Mouse (Mus musculus) forebrain, postnatal 0 days (tissue): ENCODE measurements around the gene Olfr1084. TPM values are rescaled to one million over a fixed set of nuclear protein-coding genes. Genes with fewer than 3 reads are reported as not detected.
"Not testable (repeated sequence)": the region's sequence is repeated elsewhere in the genome, so short reads cannot be mapped to it uniquely, and the experiment has no call there.

ENCODE experiments used
- ATAC-seq: fragments of 200-750 bp; cut with Nextera tagmentation; 2 replicates; pipeline ENCODE4 v1.8.0; 2017; ENCODE audit warnings: mild to moderate bottlenecking, moderate library complexity
- DNase-seq: peaks from one replicate; pipeline ENCODE4 v3.0.0-alpha.2; 2015
- H3K27ac ChIP-seq: fragments of 300-500 bp; sonication (generic); 2 replicates; pipeline ENCODE4 v1.5.1; 2014; ENCODE audit warnings: low read depth, mild to moderate bottlenecking, antibody characterized with exemption, low read length, moderate library complexity, mixed read lengths
- H3K27me3 ChIP-seq: fragments of 300-500 bp; sonication (generic); 2 replicates; pipeline ENCODE4 v1.6.1; 2014; ENCODE audit warnings: mild to moderate bottlenecking, low read length, mixed read lengths; ENCODE audit not compliant: insufficient read depth
- H3K36me3 ChIP-seq: fragments of 300-500 bp; sonication (generic); 2 replicates; pipeline ENCODE4 v1.6.1; 2014; ENCODE audit warnings: mild to moderate bottlenecking, moderate library complexity; ENCODE audit not compliant: insufficient read depth
- H3K4me1 ChIP-seq: fragments of 300-500 bp; sonication (generic); 2 replicates; pipeline ENCODE4 v1.6.1; 2014; ENCODE audit warnings: antibody characterized with exemption; ENCODE audit not compliant: insufficient read depth
- H3K4me2 ChIP-seq: fragments of 300-500 bp; sonication (generic); 2 replicates; pipeline ENCODE4 v1.6.1; 2014; ENCODE audit warnings: low read depth, mild to moderate bottlenecking, moderate library complexity
- H3K4me3 ChIP-seq: fragments of 300-500 bp; sonication (generic); 2 replicates; pipeline ENCODE4 v1.5.1; 2014; ENCODE audit warnings: low read depth, low read length, mixed read lengths
- H3K9ac ChIP-seq: fragments of 300-500 bp; sonication (generic); 2 replicates; pipeline ENCODE4 v1.6.1; 2014; ENCODE audit warnings: mild to moderate bottlenecking
- H3K9me3 ChIP-seq: fragments of 300-500 bp; sonication (generic); 2 replicates; pipeline ENCODE4 v1.6.1; 2016; ENCODE audit warnings: low read length
- CTCF ChIP-seq: sonication (generic); IDR thresholded peaks from 2 replicates; pipeline ENCODE4 v1.5.1; 2016; ENCODE audit warnings: antibody characterized with exemption, control low read depth, low read depth
- WGBS: fragments of 180-500 bp; shearing (Covaris S2); extraction: QIAGEN DNeasy Blood & Tissue Kit; methylation state at CpG from one replicate; pipeline ENCODE4 v1.1.7; 2014; 5-methylcytosine and 5-hydroxymethylcytosine counted together
- polyA plus RNA-seq: library from polyadenylated mRNA; unstranded; fragments of >200 nt; fragmentation: Nextera tagmentation; extraction: Ambion mirVana; gene quantifications from 2 replicates; pipeline ENCODE4 v1.2.1, GENCODE M21; 2015
- total RNA-seq: library from RNA; depleted of rRNA; stranded (reverse); fragments of >200 nt; gene quantifications from 2 replicates; pipeline ENCODE4 v1.2.3, GENCODE M21; 2014; rRNA removed

Olfr1084 gene
- total RNA-seq (not detected in 2 replicates), polyA plus RNA-seq (not detected in 2 replicates)

- WGBS: 88% methylated on average over 1 of the region's 1 CpGs
- ATAC-seq, H3K9me3 ChIP-seq, H3K27ac ChIP-seq, H3K4me3 ChIP-seq, H3K4me2 ChIP-seq, H3K36me3 ChIP-seq, DNase-seq, H3K27me3 ChIP-seq, H3K9ac ChIP-seq, H3K4me1 ChIP-seq: not testable (repeated sequence)
Measured at GRCm38 (mm10) chr2:86639625-86640024, at the start of gene Olfr1084. Gene Olfr1084 (minus strand): TSS chr2:86639725.

- Histone ChIP-seq H3K27me3 (no peaks in the 10 kb centered on the region), H3K27ac (no peak within 1 kb of the TSS), H3K4me2 (no peak within 1 kb of the TSS), H3K9me3 (no peaks in the 10 kb centered on the region), H3K9ac (no peak within 1 kb of the TSS), H3K4me1 (no peaks in the 10 kb centered on the region), H3K36me3 (no peaks in the 10 kb centered on the region), H3K4me3 (no peak within 1 kb of the TSS)
- 68% methylated on average over 2 of the region's 2 CpGs for WGBS
- ATAC-seq (no peak), DNase-seq (no peak)
- TF ChIP-seq CTCF: no peak
Measured at GRCm38 (mm10) chr2:86679992-86680391, 40.5 kb upstream of the Olfr1084 start, which contains the start of gene Olfr1086. Gene Olfr1086 (minus strand): TSS chr2:86680092.

GRCm38 (mm10) chr2:86661919-86662318, 22.4 kb upstream of the Olfr1084 start, which contains the start of gene Olfr1085:
Gene Olfr1085 (minus strand): TSS chr2:86662019.
- H3K9me3 ChIP-seq: no peaks in the 10 kb centered on the region
- no peak for DNase-seq
- H3K4me3 ChIP-seq: no peak within 1 kb of the TSS
- no peak for TF ChIP-seq CTCF
- no peak for ATAC-seq
- H3K27ac ChIP-seq: no peak within 1 kb of the TSS
- no peaks in the 10 kb centered on the region for H3K36me3 ChIP-seq
- WGBS: 24% methylated on average over 1 of the region's 1 CpGs
- H3K4me1 ChIP-seq: no peaks in the 10 kb centered on the region
- H3K9ac ChIP-seq: no peak within 1 kb of the TSS
- H3K27me3 ChIP-seq: no peaks in the 10 kb centered on the region
- H3K4me2 ChIP-seq: no peak within 1 kb of the TSS

- H3K4me1 ChIP-seq, H3K4me3 ChIP-seq, H3K36me3 ChIP-seq, DNase-seq, H3K27me3 ChIP-seq, H3K9ac ChIP-seq, ATAC-seq, H3K4me2 ChIP-seq, H3K27ac ChIP-seq, H3K9me3 ChIP-seq: not testable (repeated sequence)
- 42% methylated on average over 1 of the region's 1 CpGs for WGBS
Measured at GRCm38 (mm10) chr2:86598866-86599265, 40.7 kb downstream of the Olfr1084 start, which contains the start of gene Olfr1082. Gene Olfr1082 (minus strand): TSS chr2:86598966.

Other genes starting within 250 kb of the Olfr1084 start
- gene Olfr1061, start 225.7 kb downstream of the Olfr1084 start, total RNA-seq: not detected in 2 replicates
- not detected in 2 replicates for gene Olfr1061, start 225.7 kb downstream of the Olfr1084 start, polyA plus RNA-seq
- not detected in 2 replicates for gene Olfr1062, start 213.0 kb downstream of the Olfr1084 start, total RNA-seq
- gene Olfr1062, start 213.0 kb downstream of the Olfr1084 start, polyA plus RNA-seq: not detected in 2 replicates
- not detected in 2 replicates for gene Olfr1065, start 189.1 kb downstream of the Olfr1084 start, total RNA-seq
- gene Olfr1065, start 189.1 kb downstream of the Olfr1084 start, polyA plus RNA-seq: not detected in 2 replicates
- not detected in 2 replicates for gene Olfr1066, start 183.5 kb downstream of the Olfr1084 start, total RNA-seq
- not detected in 2 replicates for gene Olfr1066, start 183.5 kb downstream of the Olfr1084 start, polyA plus RNA-seq
- not detected in 2 replicates for gene Olfr228, start 152.3 kb downstream of the Olfr1084 start, total RNA-seq
- gene Olfr228, start 152.3 kb downstream of the Olfr1084 start, polyA plus RNA-seq: not detected in 2 replicates
- gene Olfr1076, start 131.3 kb downstream of the Olfr1084 start, total RNA-seq: not detected in 2 replicates
- not detected in 2 replicates for gene Olfr1076, start 131.3 kb downstream of the Olfr1084 start, polyA plus RNA-seq
- not detected in 2 replicates for gene Olfr1079, start 97.2 kb downstream of the Olfr1084 start, total RNA-seq
- gene Olfr1079, start 97.2 kb downstream of the Olfr1084 start, polyA plus RNA-seq: not detected in 2 replicates
- not detected in 2 replicates for gene Olfr1080, start 81.5 kb downstream of the Olfr1084 start, total RNA-seq
- gene Olfr1080, start 81.5 kb downstream of the Olfr1084 start, polyA plus RNA-seq: not detected in 2 replicates
- not detected in 2 replicates for gene Olfr1082, start 40.8 kb downstream of the Olfr1084 start, total RNA-seq
- not detected in 2 replicates for gene Olfr1082, start 40.8 kb downstream of the Olfr1084 start, polyA plus RNA-seq
- not detected in 2 replicates for gene Olfr1085, start 22.3 kb upstream of the Olfr1084 start, total RNA-seq
- not detected in 2 replicates for gene Olfr1085, start 22.3 kb upstream of the Olfr1084 start, polyA plus RNA-seq
- gene Olfr1086, start 40.4 kb upstream of the Olfr1084 start, total RNA-seq: not detected in 2 replicates
- not detected in 2 replicates for gene Olfr1086, start 40.4 kb upstream of the Olfr1084 start, polyA plus RNA-seq
- gene Olfr1087, start 58.7 kb upstream of the Olfr1084 start, total RNA-seq: not detected in 2 replicates
- gene Olfr1087, start 58.7 kb upstream of the Olfr1084 start, polyA plus RNA-seq: not detected in 2 replicates
- not detected in 2 replicates for gene Olfr1089, start 94.0 kb upstream of the Olfr1084 start, total RNA-seq
- not detected in 2 replicates for gene Olfr1089, start 94.0 kb upstream of the Olfr1084 start, polyA plus RNA-seq
- not detected in 2 replicates for gene Olfr1090, start 119.3 kb upstream of the Olfr1084 start, total RNA-seq
- gene Olfr1090, start 119.3 kb upstream of the Olfr1084 start, polyA plus RNA-seq: not detected in 2 replicates
- gene Olfr1093, start 142.8 kb upstream of the Olfr1084 start, total RNA-seq: not detected in 2 replicates
- gene Olfr1093, start 142.8 kb upstream of the Olfr1084 start, polyA plus RNA-seq: not detected in 2 replicates
- not detected in 2 replicates for gene Olfr141, start 170.3 kb upstream of the Olfr1084 start, total RNA-seq
- gene Olfr141, start 170.3 kb upstream of the Olfr1084 start, polyA plus RNA-seq: not detected in 2 replicates
- gene Olfr1094, start 184.9 kb upstream of the Olfr1084 start, total RNA-seq: not detected in 2 replicates
- gene Olfr1094, start 184.9 kb upstream of the Olfr1084 start, polyA plus RNA-seq: not detected in 2 replicates
- not detected in 2 replicates for gene Olfr1095, start 212.0 kb upstream of the Olfr1084 start, total RNA-seq
- gene Olfr1095, start 212.0 kb upstream of the Olfr1084 start, polyA plus RNA-seq: not detected in 2 replicates
- not detected in 2 replicates for gene Gm13723, start 235.1 kb upstream of the Olfr1084 start, total RNA-seq
- not detected in 2 replicates for gene Gm13723, start 235.1 kb upstream of the Olfr1084 start, polyA plus RNA-seq